Mouse (Mus musculus) forebrain, embryonic 15.5 days (tissue): ENCODE results near the gene Pxylp1. TPM values are rescaled to one million over a fixed set of nuclear protein-coding genes. Genes with fewer than 3 reads are reported as not detected.

ENCODE experiments used
- ATAC-seq: fragments of 200-750 bp; cut with Nextera tagmentation; replicated peaks from 2 replicates; pipeline ENCODE4 v1.8.0; 2017; ENCODE audit warnings: mild to moderate bottlenecking, moderate TSS enrichment, moderate library complexity
- H3K27ac ChIP-seq: fragments of 300-500 bp; sonication (generic); replicated peaks from 2 replicates; pipeline ENCODE4 v1.5.1; 2015; ENCODE audit warnings: mild to moderate bottlenecking, inconsistent platforms
- H3K27me3 ChIP-seq: fragments of 300-500 bp; sonication (generic); 2 replicates; pipeline ENCODE4 v1.6.1; 2015; ENCODE audit warnings: inconsistent platforms
- H3K36me3 ChIP-seq: fragments of 300-500 bp; sonication (generic); 2 replicates; pipeline ENCODE4 v1.6.1; 2015; ENCODE audit warnings: mild to moderate bottlenecking, inconsistent platforms
- H3K4me1 ChIP-seq: fragments of 300-500 bp; sonication (generic); 2 replicates; pipeline ENCODE4 v1.6.1; 2015; ENCODE audit warnings: inconsistent platforms
- H3K4me2 ChIP-seq: fragments of 300-500 bp; sonication (generic); replicated peaks from 2 replicates; pipeline ENCODE4 v1.6.1; 2015; ENCODE audit warnings: mild to moderate bottlenecking, inconsistent platforms
- H3K4me3 ChIP-seq: fragments of 300-500 bp; sonication (generic); 2 replicates; pipeline ENCODE4 v1.5.1; 2015; ENCODE audit warnings: mild to moderate bottlenecking, inconsistent platforms
- H3K9ac ChIP-seq: fragments of 300-500 bp; sonication (generic); replicated peaks from 2 replicates; pipeline ENCODE4 v1.6.1; 2015; ENCODE audit warnings: mild to moderate bottlenecking, inconsistent platforms
- H3K9me3 ChIP-seq: fragments of 300-500 bp; sonication (generic); 2 replicates; pipeline ENCODE4 v1.6.1; 2016; ENCODE audit warnings: inconsistent platforms
- WGBS: fragments of 180-500 bp; shearing (Covaris S2); methylation state at CpG from one replicate; pipeline ENCODE4 v1.1.7; 2015; ENCODE audit warnings: mixed read lengths; 5-methylcytosine and 5-hydroxymethylcytosine counted together
- polyA plus RNA-seq: library from polyadenylated mRNA; unstranded; fragments of >200 nt; fragmentation: Nextera tagmentation; extraction: Ambion mirVana; gene quantifications from 2 replicates; pipeline ENCODE4 v1.2.1, GENCODE M21; 2015

Gene Pxylp1
- polyA plus RNA-seq, 1 experiment from 2014 or later: 33.8 TPM

DNA sequence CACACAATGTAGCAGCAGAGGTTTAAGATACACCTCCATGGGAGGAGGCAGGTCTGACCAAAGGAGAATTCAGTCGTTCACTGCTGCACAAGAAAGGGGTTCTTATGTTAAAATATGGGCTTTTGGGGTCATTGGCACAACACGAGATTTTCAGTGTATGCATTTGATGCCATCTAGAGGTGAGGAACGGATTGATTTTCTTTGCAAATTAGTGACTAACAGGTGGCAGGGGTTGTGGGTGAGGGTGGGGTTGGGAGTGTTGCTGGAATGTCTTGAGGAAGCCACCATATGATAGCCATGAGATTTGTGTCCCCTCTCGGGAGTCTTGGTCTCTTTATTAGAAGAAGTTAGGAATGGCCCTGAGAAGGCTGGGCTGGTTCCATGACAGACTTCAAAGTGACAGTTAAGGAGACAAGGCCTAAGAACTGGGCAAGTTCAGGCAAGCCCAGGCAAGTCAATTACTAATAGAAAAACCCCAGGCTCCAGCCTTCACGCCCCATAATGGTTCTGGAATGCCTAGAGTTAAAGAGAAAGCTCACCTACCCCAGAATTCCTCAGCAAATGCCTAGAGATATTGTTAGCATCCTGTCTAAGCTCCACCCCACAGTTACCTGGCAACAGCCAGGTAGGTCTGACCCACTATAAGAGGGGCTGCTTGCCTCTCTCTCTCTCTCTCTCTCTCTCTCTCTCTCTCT is 92.2 kb downstream of the Pxylp1 start:
- ATAC-seq: no peak
- peaks cover 9% of the 10 kb centered on the region for H3K4me1 ChIP-seq

GRCm38 (mm10) chr9:96797311-96797710 is 95.2 kb downstream of the Pxylp1 start:
- H3K9me3 ChIP-seq: no peaks in the 10 kb centered on the region
- peaks cover 12% of the 10 kb centered on the region for H3K4me1 ChIP-seq
- 97% methylated on average over 3 of the region's 3 CpGs for WGBS
- H3K27me3 ChIP-seq: no peaks in the 10 kb centered on the region
- no peak for ATAC-seq
- H3K9ac ChIP-seq: no peak overlapping the region
- H3K4me3 ChIP-seq: no peak overlapping the region
- H3K4me2 ChIP-seq: no peak overlapping the region
- H3K27ac ChIP-seq: no peak overlapping the region
- H3K36me3 ChIP-seq: no peaks in the 10 kb centered on the region

More for the DNA sequence above, 92.2 kb downstream of the Pxylp1 start:
- no peak overlapping the region for H3K9ac ChIP-seq
- H3K27ac ChIP-seq: no peak overlapping the region
- H3K4me3 ChIP-seq: no peak overlapping the region
- no peaks in the 10 kb centered on the region for H3K27me3 ChIP-seq
- no peaks in the 10 kb centered on the region for H3K36me3 ChIP-seq
- no peaks in the 10 kb centered on the region for H3K9me3 ChIP-seq
- WGBS: 26% methylated on average over 5 of the region's 5 CpGs
- H3K4me2 ChIP-seq: no peak overlapping the region

GRCm38 (mm10) chr9:96795399-96795928 is 97.0 kb downstream of the Pxylp1 start:
- no peaks in the 10 kb centered on the region for H3K9me3 ChIP-seq
- H3K4me1 ChIP-seq: peaks cover 12% of the 10 kb centered on the region
- peak overlapping the region; percentile 68 for H3K4me2 ChIP-seq
- peak overlapping the region; percentile 75 for H3K27ac ChIP-seq
- WGBS: 11% methylated on average over 10 of the region's 10 CpGs
- no peaks in the 10 kb centered on the region for H3K27me3 ChIP-seq
- H3K4me3 ChIP-seq: peak overlapping the region; percentile 49
- H3K36me3 ChIP-seq: no peaks in the 10 kb centered on the region
- ATAC-seq: peak; percentile 90
- H3K9ac ChIP-seq: peak overlapping the region; percentile 59

DNA sequence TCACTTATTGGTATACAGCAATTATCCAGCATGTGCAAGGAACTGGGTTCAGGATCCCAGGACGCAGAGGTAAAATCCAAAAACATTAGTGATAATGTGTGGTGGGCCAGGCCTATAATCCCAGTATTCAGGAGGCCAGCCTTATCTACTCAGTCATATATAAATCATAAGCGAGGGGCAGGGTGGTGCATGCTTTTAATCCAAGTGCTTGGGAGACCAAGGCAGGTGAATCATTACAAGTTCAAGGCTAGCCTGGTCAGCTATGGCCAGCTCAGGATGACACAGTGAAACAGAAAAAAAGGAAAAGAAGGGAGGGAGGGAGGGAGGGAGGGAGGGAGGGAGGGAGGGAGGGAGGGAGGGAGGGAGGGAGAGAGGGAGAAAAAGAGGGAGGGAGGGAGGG is 97.9 kb downstream of the Pxylp1 start:
- no peak for ATAC-seq
- Histone ChIP-seq H3K9me3 (no peaks in the 10 kb centered on the region), H3K27me3 (no peaks in the 10 kb centered on the region), H3K4me3 (no peak overlapping the region), H3K4me2 (no peak overlapping the region), H3K27ac (no peak overlapping the region), H3K4me1 (peaks cover 12% of the 10 kb centered on the region), H3K9ac (no peak overlapping the region), H3K36me3 (no peaks in the 10 kb centered on the region)
- 93% methylated on average over 2 of the region's 2 CpGs for WGBS

DNA sequence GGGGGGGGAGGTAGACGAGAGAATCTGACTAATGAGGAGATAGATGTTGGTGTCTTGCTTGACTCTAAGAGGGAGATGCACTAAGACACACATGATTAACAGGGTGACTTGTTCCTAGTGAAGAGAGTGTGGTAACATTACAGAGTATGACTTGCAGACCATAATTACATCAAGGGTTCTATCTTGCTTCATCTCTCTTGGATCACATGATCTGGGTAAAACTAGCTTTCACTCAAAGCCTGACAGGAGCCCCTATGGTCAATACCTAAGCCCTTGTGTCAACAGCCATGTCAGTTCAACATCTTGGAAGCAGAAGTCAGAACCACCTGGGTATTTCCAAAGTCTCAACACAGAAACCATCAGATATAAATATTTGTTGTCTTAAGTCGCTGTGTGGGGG is 99.9 kb downstream of the Pxylp1 start:
- no peak for ATAC-seq
- Histone ChIP-seq H3K9ac (no peak overlapping the region), H3K27me3 (no peaks in the 10 kb centered on the region), H3K9me3 (no peaks in the 10 kb centered on the region), H3K4me1 (peaks cover 9% of the 10 kb centered on the region), H3K36me3 (no peaks in the 10 kb centered on the region), H3K27ac (no peak overlapping the region), H3K4me3 (no peak overlapping the region), H3K4me2 (no peak overlapping the region)
- 78% methylated on average over 2 of the region's 2 CpGs for WGBS

DNA sequence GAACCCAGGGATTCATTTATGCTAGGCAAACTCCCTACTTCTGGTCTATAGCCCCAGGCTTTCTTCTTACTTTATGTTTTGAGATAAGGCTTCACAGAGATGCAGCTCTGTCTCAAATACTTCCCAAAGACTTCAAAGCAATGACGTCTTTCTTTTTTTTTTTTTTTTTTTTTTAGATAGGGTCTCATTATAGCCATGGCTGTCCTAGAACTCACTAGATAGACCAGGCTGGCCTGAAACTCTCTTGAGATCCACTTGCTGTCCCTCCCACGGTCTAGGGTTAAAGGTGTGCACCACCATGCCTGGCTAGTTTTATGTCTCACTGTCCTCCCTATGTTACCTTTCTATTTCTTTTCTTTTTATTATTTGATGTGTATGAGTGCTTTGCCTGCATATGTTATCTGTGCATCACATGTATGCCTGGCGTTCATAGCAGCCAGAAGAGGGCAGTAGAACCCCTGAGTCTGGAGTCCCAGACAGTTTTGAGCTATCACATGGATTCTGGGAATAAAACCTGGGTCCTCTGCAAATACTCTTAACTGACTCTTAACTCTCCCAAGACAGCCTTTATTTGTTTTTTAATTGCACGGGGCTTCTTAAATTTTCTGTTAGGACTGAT is 102.0 kb downstream of the Pxylp1 start:
- no peak overlapping the region for H3K9ac ChIP-seq
- peaks cover 5% of the 10 kb centered on the region for H3K4me1 ChIP-seq
- 50% methylated on average over 4 of the region's 4 CpGs for WGBS
- no peaks in the 10 kb centered on the region for H3K9me3 ChIP-seq
- no peaks in the 10 kb centered on the region for H3K27me3 ChIP-seq
- no peak overlapping the region for H3K27ac ChIP-seq
- no peak overlapping the region for H3K4me2 ChIP-seq
- H3K4me3 ChIP-seq: no peak overlapping the region
- H3K36me3 ChIP-seq: no peaks in the 10 kb centered on the region
- ATAC-seq: no peak

DNA sequence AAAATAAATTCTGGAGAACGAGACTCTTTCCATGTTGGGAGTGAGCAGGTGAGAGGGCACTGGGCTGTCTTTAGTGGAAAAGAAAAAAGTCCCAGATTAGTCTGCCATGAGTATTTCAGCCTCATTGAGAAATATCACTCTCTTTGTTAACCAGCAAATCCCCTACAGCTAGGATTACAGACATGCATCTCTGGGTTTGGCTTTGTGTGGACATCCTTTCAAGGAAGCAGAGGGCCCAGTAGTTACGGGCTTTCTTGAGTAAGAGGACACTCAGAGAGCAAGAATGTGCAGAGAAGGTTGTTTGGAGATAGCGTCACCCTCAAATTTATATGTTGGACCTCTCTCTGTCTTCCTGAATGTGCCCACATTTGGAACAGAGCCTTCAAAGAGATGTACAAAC is 102.6 kb downstream of the Pxylp1 start:
- ATAC-seq: no peak
- 66% methylated on average over 3 of the region's 3 CpGs for WGBS

DNA sequence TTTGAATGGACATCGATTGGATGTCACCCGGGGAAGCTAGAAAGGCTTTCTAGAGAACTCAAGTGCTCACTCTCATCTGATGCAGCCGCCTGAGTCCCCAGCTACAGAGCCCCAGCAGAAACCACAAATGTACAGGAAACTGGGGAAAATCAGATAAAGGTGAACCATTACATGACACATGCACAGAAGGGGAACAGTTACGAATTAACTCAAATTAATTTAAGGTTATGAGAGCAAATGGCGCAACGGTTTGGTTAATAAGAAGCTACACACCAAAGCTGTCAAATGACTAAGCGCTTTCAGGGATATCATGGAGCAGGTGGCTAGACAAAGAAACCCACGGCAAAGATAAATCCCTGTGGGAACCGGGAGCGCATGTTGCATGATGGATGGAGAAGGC is 104.7 kb downstream of the Pxylp1 start:
- Histone ChIP-seq H3K4me1 (no peaks in the 10 kb centered on the region), H3K27me3 (no peaks in the 10 kb centered on the region), H3K4me2 (no peak overlapping the region), H3K36me3 (no peaks in the 10 kb centered on the region), H3K4me3 (no peak overlapping the region), H3K27ac (no peak overlapping the region), H3K9ac (no peak overlapping the region), H3K9me3 (no peaks in the 10 kb centered on the region)
- WGBS: 86% methylated on average over 10 of the region's 10 CpGs
- no peak for ATAC-seq

More for the DNA sequence above, 102.6 kb downstream of the Pxylp1 start:
- Histone ChIP-seq H3K4me1 (no peaks in the 10 kb centered on the region), H3K36me3 (no peaks in the 10 kb centered on the region), H3K4me2 (no peak overlapping the region), H3K27me3 (no peaks in the 10 kb centered on the region), H3K4me3 (no peak overlapping the region), H3K9ac (no peak overlapping the region), H3K27ac (no peak overlapping the region), H3K9me3 (no peaks in the 10 kb centered on the region)

DNA sequence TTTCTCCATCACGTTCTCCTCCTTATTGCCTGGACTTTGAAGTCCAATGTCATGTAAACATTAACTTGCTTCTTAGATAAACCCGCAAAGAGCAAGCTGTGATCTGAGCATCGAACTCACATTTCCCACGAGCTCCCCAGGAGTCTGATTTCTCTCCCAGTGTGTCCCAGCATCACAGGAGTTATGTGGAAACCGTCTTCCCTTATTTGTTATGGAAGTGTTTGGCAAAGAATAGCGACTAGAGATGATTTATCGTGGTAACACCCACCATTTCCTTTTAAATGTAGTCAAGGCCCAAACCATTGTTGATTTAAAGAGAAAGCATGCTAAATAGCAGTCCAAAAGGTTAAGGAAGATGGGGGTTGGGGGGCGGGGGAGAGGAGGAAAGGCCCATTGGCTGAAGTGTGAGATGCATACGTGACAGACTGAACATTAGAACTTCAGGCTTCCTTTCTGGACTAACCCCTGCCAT is 106.6 kb downstream of the Pxylp1 start:
- Histone ChIP-seq H3K4me3 (no peak overlapping the region), H3K36me3 (no peaks in the 10 kb centered on the region), H3K9ac (no peak overlapping the region), H3K4me1 (no peaks in the 10 kb centered on the region), H3K27ac (no peak overlapping the region), H3K27me3 (no peaks in the 10 kb centered on the region), H3K9me3 (no peaks in the 10 kb centered on the region), H3K4me2 (no peak overlapping the region)
- no peak for ATAC-seq
- WGBS: 68% methylated on average over 9 of the region's 9 CpGs

GRCm38 (mm10) chr9:96785187-96785586 is 107.3 kb downstream of the Pxylp1 start:
- Histone ChIP-seq H3K27me3 (no peaks in the 10 kb centered on the region), H3K36me3 (no peaks in the 10 kb centered on the region), H3K9me3 (no peaks in the 10 kb centered on the region), H3K4me1 (no peaks in the 10 kb centered on the region), H3K9ac (no peak overlapping the region), H3K27ac (no peak overlapping the region), H3K4me2 (no peak overlapping the region), H3K4me3 (no peak overlapping the region)
- 84% methylated on average over 3 of the region's 3 CpGs for WGBS
- no peak for ATAC-seq

- 95% methylated on average over 9 of the region's 9 CpGs for WGBS
- Histone ChIP-seq H3K9me3 (no peaks in the 10 kb centered on the region), H3K4me2 (no peak overlapping the region)
Measured at GRCm38 (mm10) chr9:96783667-96784066, 108.8 kb downstream of the Pxylp1 start.

GRCm38 (mm10) chr9:96783258-96783657 is 109.2 kb downstream of the Pxylp1 start:
- H3K4me1 ChIP-seq: no peaks in the 10 kb centered on the region
- no peak overlapping the region for H3K4me2 ChIP-seq
- H3K36me3 ChIP-seq: no peaks in the 10 kb centered on the region
- no peak overlapping the region for H3K9ac ChIP-seq
- 80% methylated on average over 5 of the region's 5 CpGs for WGBS
- no peak for ATAC-seq
- no peak overlapping the region for H3K4me3 ChIP-seq
- no peaks in the 10 kb centered on the region for H3K9me3 ChIP-seq
- no peak overlapping the region for H3K27ac ChIP-seq
- H3K27me3 ChIP-seq: no peaks in the 10 kb centered on the region

More at GRCm38 (mm10) chr9:96783667-96784066, 108.8 kb downstream of the Pxylp1 start:
- Histone ChIP-seq H3K9ac (no peak overlapping the region), H3K36me3 (no peaks in the 10 kb centered on the region), H3K4me3 (no peak overlapping the region), H3K27me3 (no peaks in the 10 kb centered on the region), H3K27ac (no peak overlapping the region), H3K4me1 (no peaks in the 10 kb centered on the region)
- ATAC-seq: no peak
